Mouse (Mus musculus): ENCODE measurements around the gene Olfr520. TPM values are rescaled to one million over a fixed set of nuclear protein-coding genes. Genes with fewer than 3 reads are reported as not detected.
"Not testable (repeated sequence)": the region's sequence is repeated elsewhere in the genome, so short reads cannot be mapped to it uniquely, and the experiment has no call there.

The Olfr520 gene
- polyA plus RNA-seq, 1 experiment from 2014 or later = not detected

GRCm38 (mm10) chr7:99734612-99735011 lies 4.5 kb downstream of the Olfr520 start:
- H3K9ac ChIP-seq = no peak overlapping the region
- H3K4me3 ChIP-seq (replicated peaks) = no peak overlapping the region
- no peaks in the 10 kb centered on the region for H3K27me3 ChIP-seq
- H3K27ac ChIP-seq = no peak overlapping the region
- H3K4me1 ChIP-seq = peaks cover 5% of the 10 kb centered on the region; the same call in 1 of the 2 replicates
- H3K4me2 ChIP-seq = no peak overlapping the region
- no peaks in the 10 kb centered on the region for H3K9me3 ChIP-seq
- WGBS = 90% methylated on average over 2 of the region's 2 CpGs
- H3K36me3 ChIP-seq (replicated peaks) = no peaks in the 10 kb centered on the region
- ATAC-seq (ENCODE audit: low FRiP score) = no peak

- not testable (repeated sequence) for ATAC-seq (ENCODE audit: low FRiP score); H3K27ac ChIP-seq; H3K36me3 ChIP-seq (replicated peaks); H3K27me3 ChIP-seq; H3K4me1 ChIP-seq; H3K9me3 ChIP-seq; H3K4me3 ChIP-seq (replicated peaks); H3K4me2 ChIP-seq; H3K9ac ChIP-seq
- 93% methylated on average over 9 of the region's 9 CpGs for WGBS
These were observed 5.4 kb downstream of the Olfr520 start for GRCm38 (mm10) chr7:99735491-99735890.

- Histone ChIP-seq H3K27ac (no peak overlapping the region), H3K9ac (no peak overlapping the region), H3K4me1 (peaks cover 5% of the 10 kb centered on the region; the same call in 1 of the 2 replicates), H3K4me3 (replicated peaks) (no peak overlapping the region), H3K36me3 (replicated peaks) (no peaks in the 10 kb centered on the region), H3K4me2 (no peak overlapping the region), H3K27me3 (no peaks in the 10 kb centered on the region), H3K9me3 (no peaks in the 10 kb centered on the region)
- ATAC-seq (ENCODE audit: low FRiP score) = no peak
- WGBS = 48% methylated on average over 9 of the region's 9 CpGs
These were observed 9.2 kb downstream of the Olfr520 start for GRCm38 (mm10) chr7:99739276-99739675.

DNA sequence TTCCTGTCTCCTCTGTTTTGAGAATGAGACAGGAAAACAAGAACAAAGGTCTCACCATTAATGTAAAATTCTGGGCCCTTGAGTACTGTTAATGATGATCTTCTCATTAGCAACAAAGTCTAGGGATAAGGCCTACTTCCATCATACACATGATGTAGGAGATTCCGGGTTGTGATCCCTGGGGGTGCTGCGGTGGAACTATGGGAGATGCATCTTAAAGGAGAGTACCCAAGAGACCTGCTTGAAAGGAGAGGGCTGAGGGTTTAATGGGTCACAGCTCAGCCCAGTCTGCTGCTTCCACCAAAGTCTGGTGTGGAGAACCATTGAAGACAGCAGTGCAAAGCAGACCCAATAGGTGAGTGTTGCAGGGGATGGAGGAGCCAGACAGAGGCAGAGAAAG lies 33.1 kb downstream of the Olfr520 start, which contains the start of gene Olfr521:
TSS of gene Olfr521 (plus strand) at position 301 of the 400 bp plus-strand sequence.
- no peak for ATAC-seq (ENCODE audit: low FRiP score)
- no peak within 1 kb of the TSS for H3K4me3 ChIP-seq (replicated peaks)
- H3K36me3 ChIP-seq (replicated peaks) = no peaks in the 10 kb centered on the region
- H3K9me3 ChIP-seq = peaks cover 10% of the 10 kb centered on the region
- WGBS = 94% methylated on average over 2 of the region's 2 CpGs
- H3K27me3 ChIP-seq = no peaks in the 10 kb centered on the region
- H3K4me2 ChIP-seq = no peak within 1 kb of the TSS
- no peak within 1 kb of the TSS for H3K9ac ChIP-seq
- H3K4me1 ChIP-seq = no peaks in the 10 kb centered on the region
- H3K27ac ChIP-seq = no peak within 1 kb of the TSS

DNA sequence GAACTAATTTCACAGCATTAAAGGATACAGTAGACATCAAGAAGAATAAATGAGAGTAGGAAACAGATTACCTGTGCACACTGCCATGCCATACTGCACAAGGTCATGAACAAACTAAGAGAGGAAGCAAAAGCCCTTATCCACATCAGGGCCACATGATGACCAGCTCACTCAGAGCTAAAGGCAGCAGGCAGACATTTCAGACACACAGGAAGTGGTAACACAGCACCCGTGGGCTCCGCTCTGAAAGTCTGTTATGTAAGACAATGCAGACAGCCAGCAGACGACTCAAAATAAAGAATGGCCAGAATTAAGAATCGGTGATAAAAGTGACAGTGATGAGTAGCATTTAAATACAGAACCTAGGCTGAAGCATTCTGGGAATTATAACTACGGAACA lies 51.3 kb downstream of the Olfr520 start:
- 0 out of 2 replicates have a peak, but pooled peaks cover 4% of the 10 kb centered on the region for H3K9me3 ChIP-seq
- H3K27me3 ChIP-seq = no peaks in the 10 kb centered on the region
- H3K4me1 ChIP-seq = no peaks in the 10 kb centered on the region
- H3K36me3 ChIP-seq (replicated peaks) = no peaks in the 10 kb centered on the region
- no peak overlapping the region for H3K9ac ChIP-seq
- H3K27ac ChIP-seq = no peak overlapping the region
- WGBS = 82% methylated on average over 5 of the region's 5 CpGs
- no peak overlapping the region for H3K4me3 ChIP-seq (replicated peaks)
- no peak for ATAC-seq (ENCODE audit: low FRiP score)
- H3K4me2 ChIP-seq = no peak overlapping the region

DNA sequence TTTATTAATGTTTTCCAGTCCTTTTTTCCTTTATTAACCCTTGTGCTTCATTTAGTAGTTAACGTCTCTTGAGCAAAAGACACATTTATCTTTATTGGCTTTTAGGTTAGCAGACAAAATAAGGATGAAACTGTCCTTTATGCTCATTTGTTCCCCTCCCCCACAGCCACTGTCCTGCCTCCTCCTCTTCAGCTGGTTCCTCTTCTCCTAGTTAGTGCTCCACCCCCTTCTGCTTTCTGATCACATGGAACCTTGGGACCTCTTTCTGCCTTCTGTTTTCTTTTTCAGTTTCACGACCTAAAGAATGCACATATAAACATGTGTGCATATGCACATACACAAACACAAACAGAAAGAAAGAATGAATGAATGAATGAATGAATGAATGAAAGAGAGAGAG lies 51.8 kb downstream of the Olfr520 start:
- Histone ChIP-seq H3K4me3 (replicated peaks) (no peak overlapping the region), H3K9me3 (0 out of 2 replicates have a peak, but pooled peaks cover 4% of the 10 kb centered on the region), H3K27ac (no peak overlapping the region), H3K27me3 (no peaks in the 10 kb centered on the region), H3K4me1 (no peaks in the 10 kb centered on the region; the same call in 1 of the 2 replicates), H3K4me2 (no peak overlapping the region), H3K9ac (no peak overlapping the region), H3K36me3 (replicated peaks) (no peaks in the 10 kb centered on the region)
- 78% methylated on average over 2 of the region's 2 CpGs for WGBS
- no peak for ATAC-seq (ENCODE audit: low FRiP score)

DNA sequence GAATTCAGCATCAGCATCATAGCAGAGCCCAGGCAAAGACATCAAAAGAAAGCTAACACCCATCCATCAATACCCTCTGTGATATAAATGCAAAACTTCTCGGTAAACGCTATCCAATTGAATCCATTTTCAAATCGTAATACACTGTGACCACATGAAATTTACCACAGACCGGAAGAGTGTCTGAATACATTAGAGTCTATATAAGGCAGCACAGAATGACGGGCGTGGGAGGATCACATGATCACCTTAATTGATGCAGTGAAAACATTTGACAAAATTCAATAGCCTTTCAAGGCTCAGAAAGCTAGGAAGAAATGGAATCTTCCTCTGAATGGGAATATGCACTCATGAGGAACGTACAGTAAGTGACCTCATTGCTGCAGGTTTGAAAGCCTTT lies 53.3 kb downstream of the Olfr520 start:
- no peak overlapping the region for H3K9ac ChIP-seq
- 0 out of 2 replicates have a peak, but pooled peaks cover 4% of the 10 kb centered on the region for H3K9me3 ChIP-seq
- 87% methylated on average over 7 of the region's 7 CpGs for WGBS
- H3K36me3 ChIP-seq (replicated peaks) = no peaks in the 10 kb centered on the region
- H3K27me3 ChIP-seq = no peaks in the 10 kb centered on the region
- no peak for ATAC-seq (ENCODE audit: low FRiP score)
- H3K4me1 ChIP-seq = peaks cover 10% of the 10 kb centered on the region
- no peak overlapping the region for H3K4me2 ChIP-seq
- H3K27ac ChIP-seq = no peak overlapping the region
- H3K4me3 ChIP-seq (replicated peaks) = no peak overlapping the region

- WGBS = 86% methylated on average over 3 of the region's 3 CpGs
- no peak overlapping the region for H3K4me3 ChIP-seq (replicated peaks)
- H3K27ac ChIP-seq = no peak overlapping the region
- no peaks in the 10 kb centered on the region for H3K36me3 ChIP-seq (replicated peaks)
- no peak overlapping the region for H3K4me2 ChIP-seq
- H3K4me1 ChIP-seq = peaks cover 10% of the 10 kb centered on the region
- H3K9ac ChIP-seq = no peak overlapping the region
- ATAC-seq (ENCODE audit: low FRiP score) = no peak
- H3K27me3 ChIP-seq = no peaks in the 10 kb centered on the region
- H3K9me3 ChIP-seq = no peaks in the 10 kb centered on the region
These were observed 55.5 kb downstream of the Olfr520 start for GRCm38 (mm10) chr7:99785553-99785952.

Other genes with a start within 250 kb of the Olfr520 start
- gene Rps3, start 246.5 kb upstream of the Olfr520 start, polyA plus RNA-seq (2016; fragmentation: Nextera tagmentation; extraction: Ambion mirVana) = 597 and 603 TPM in 2 replicates
- 10.8 and 12.2 TPM in 2 replicates for gene Arrb1, start 194.8 kb upstream of the Olfr520 start, polyA plus RNA-seq (2016; fragmentation: Nextera tagmentation; extraction: Ambion mirVana)
- 0.38 and 0.53 TPM in 2 replicates for gene Tpbgl, start 103.2 kb upstream of the Olfr520 start, polyA plus RNA-seq (2016; fragmentation: Nextera tagmentation; extraction: Ambion mirVana)
- 2.2 and 2.4 TPM in 2 replicates for gene Slco2b1, start 18.9 kb upstream of the Olfr520 start, polyA plus RNA-seq (2016; fragmentation: Nextera tagmentation; extraction: Ambion mirVana)
- gene Olfr521, start 33.2 kb downstream of the Olfr520 start, polyA plus RNA-seq (2016; fragmentation: Nextera tagmentation; extraction: Ambion mirVana) = not detected in 2 replicates
- 1.5 and 1.8 TPM in 2 replicates for gene Neu3, start 98.1 kb downstream of the Olfr520 start, polyA plus RNA-seq (2016; fragmentation: Nextera tagmentation; extraction: Ambion mirVana)
- gene Xrra1, start 128.8 kb downstream of the Olfr520 start, polyA plus RNA-seq (2016; fragmentation: Nextera tagmentation; extraction: Ambion mirVana) = 0.37 and 0.67 TPM in 2 replicates
- 340 and 347 TPM in 2 replicates for gene Spcs2, start 133.2 kb downstream of the Olfr520 start, polyA plus RNA-seq (2016; fragmentation: Nextera tagmentation; extraction: Ambion mirVana)

Data from forebrain, embryonic 12.5 days (tissue).